10 mouse cellular contexts compared by ENCODE assay signal in the genomic region with DNA sequence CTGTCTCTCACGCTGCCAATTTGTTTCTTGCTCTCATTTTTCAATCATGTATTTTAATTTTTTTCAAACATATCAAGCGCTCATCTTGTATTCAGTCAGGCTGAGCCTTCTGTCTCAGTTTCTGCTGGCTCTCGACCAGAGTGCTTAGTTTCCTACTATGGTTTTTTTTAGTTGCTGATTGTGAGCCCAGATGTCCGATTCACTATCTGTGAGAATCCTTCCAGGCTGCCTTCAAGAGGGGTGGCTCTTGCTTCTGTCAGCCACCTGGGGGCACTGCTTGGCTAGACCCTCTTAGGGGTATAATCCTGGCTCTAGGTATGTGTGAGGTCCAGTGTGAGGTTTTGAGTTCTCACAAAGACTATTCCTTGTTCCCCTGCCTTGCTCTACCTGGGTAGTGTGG. TPM values are rescaled to one million over a fixed set of nuclear protein-coding genes. Genes with fewer than 3 reads are reported as not detected.
DNase-seq lines count a peak whose midpoint lies in the region; ATAC-seq and TF ChIP-seq lines count a peak whose summit lies in the region.
"Had no signal": no experiment of that assay in that cellular context is flagged by ENCODE, and none has a peak within 500 bp of the region (broad histone marks: within the 10 kb centered on the region; RNA-seq: fewer than 3 reads in every experiment).

No protein-coding gene starts in this region.

- H3K27me3 ChIP-seq in kidney, postnatal 0 days (ENCODE audit: insufficient read depth, low read length): no peaks in the 10 kb centered on the region
- H3K27me3 ChIP-seq in kidney, embryonic 16.5 days (ENCODE audit: insufficient read depth, low read length): no peaks in the 10 kb centered on the region
- H3K27me3 ChIP-seq: Patski had no signal

- 65% methylated on average over 4 of the region's 4 CpGs for WGBS in kidney, postnatal 0 days
- 70% methylated on average over 4 of the region's 4 CpGs for WGBS in kidney, embryonic 16.5 days

- H3K4me3 ChIP-seq in kidney, postnatal 0 days (replicated peaks; ENCODE audit: low read depth, low read length): no peak overlapping the region
- H3K4me3 ChIP-seq in kidney, embryonic 16.5 days (ENCODE audit: low read length): no peak overlapping the region

- TF ChIP-seq CTCF in kidney, postnatal 0 days (IDR thresholded peaks at IDR 0.05; ENCODE audit: low read depth): peak; percentile 32; the same call in 1 of the 2 replicates

- H3K4me2 ChIP-seq in kidney, postnatal 0 days (ENCODE audit: low read length): no peak overlapping the region
- no peak overlapping the region for H3K4me2 ChIP-seq in kidney, embryonic 16.5 days (replicated peaks; ENCODE audit: low read depth, low read length)

- H3K9me3 ChIP-seq in kidney, postnatal 0 days (replicated peaks; ENCODE audit: low read length): no peaks in the 10 kb centered on the region
- no peaks in the 10 kb centered on the region for H3K9me3 ChIP-seq in kidney, embryonic 16.5 days (ENCODE audit: low read length)

- no peaks in the 10 kb centered on the region for H3K36me3 ChIP-seq in kidney, postnatal 0 days (ENCODE audit: insufficient read depth, low read length)
- no peaks in the 10 kb centered on the region for H3K36me3 ChIP-seq in kidney, embryonic 16.5 days (ENCODE audit: insufficient read depth, low read length)

- ATAC-seq in kidney, postnatal 0 days (replicated peaks; ENCODE audit: low FRiP score, low read depth): no peak
- ATAC-seq in kidney, embryonic 16.5 days (ENCODE audit: low FRiP score, low TSS enrichment): no peak
- ATAC-seq: Patski had no signal

- H3K9ac ChIP-seq in kidney, postnatal 0 days (ENCODE audit: low read depth, low read length): no peak overlapping the region
- H3K9ac ChIP-seq in kidney, embryonic 16.5 days (replicated peaks; ENCODE audit: low read length): no peak overlapping the region

- H3K4me1 ChIP-seq in kidney, postnatal 0 days (replicated peaks; ENCODE audit: insufficient read depth, low read length): no peaks in the 10 kb centered on the region
- H3K4me1 ChIP-seq in kidney, embryonic 16.5 days (ENCODE audit: insufficient read depth, low read length): no peaks in the 10 kb centered on the region

- DNase-seq in kidney, postnatal 0 days (ENCODE audit: low spot score): no peak
- DNase-seq in kidney, adult 9 months: no peak
- DNase-seq in cerebellum, postnatal 14 days: peak; percentile 66 to 71
- peak; percentile 89 for DNase-seq in layer of hippocampus, adult 9-11 months
- DNase-seq in right cerebral cortex, postnatal 14 days: peak; percentile 65
- no peak for DNase-seq in thymus, postnatal 36 days
- DNase-seq in adrenal gland, adult 18-20 months (ENCODE audit: low spot score in 2 of 2): no peak
- DNase-seq: thymus, adult 2 months had no signal

- no peak overlapping the region for H3K27ac ChIP-seq in kidney, postnatal 0 days
- H3K27ac ChIP-seq in kidney, embryonic 16.5 days (ENCODE audit: low read length): no peak overlapping the region

RNA-seq across cellular contexts. Expression of a gene that starts 46.4 kb away (rescaled TPM):
- polyA plus RNA-seq in kidney, postnatal 0 days (2015; fragmentation: Nextera tagmentation; extraction: Ambion mirVana): 77.2 and 80.0 TPM in 2 replicates
- 10 to 100 TPM; 46.6 to 54.5 TPM for total RNA-seq in adrenal gland, adult 18-20 months (2021)
- polyA plus RNA-seq in kidney, embryonic 16.5 days (2015; fragmentation: Nextera tagmentation; extraction: Ambion mirVana): 77.4 and 77.8 TPM in 2 replicates

Comparison
In these comparisons a context has a peak if more than half of its experiments do, and no peak if none do; other contexts are left out.
1. DNase-seq: peak in cerebellum, postnatal 14 days (2 of 2), layer of hippocampus, adult 9-11 months (single experiment) and right cerebral cortex, postnatal 14 days (single experiment); none in kidney, postnatal 0 days (single experiment), kidney, adult 9 months (single experiment), thymus, postnatal 36 days (0 of 2) and adrenal gland, adult 18-20 months (0 of 2).